Comparison of ENCODE assay signal across 15 mouse cellular contexts in the genomic region with DNA sequence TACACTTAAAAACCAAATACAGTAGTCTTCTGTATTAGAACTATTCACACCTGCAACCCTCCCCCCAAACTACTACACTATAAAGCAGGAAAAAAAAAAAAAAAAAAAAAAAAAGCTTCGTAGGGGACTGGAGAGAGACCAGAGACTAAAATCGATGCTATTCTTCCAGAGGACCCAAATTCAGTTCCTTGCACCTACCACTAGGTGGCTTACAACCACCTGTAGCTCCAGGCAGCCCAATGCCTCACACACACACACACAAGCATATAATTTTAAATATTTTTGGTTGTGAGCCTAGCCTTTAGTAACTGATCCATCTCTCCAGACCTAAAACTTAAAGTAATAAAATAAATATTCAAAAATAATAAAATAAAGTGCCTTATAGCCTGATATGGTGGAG. TPM values are rescaled to one million over a fixed set of nuclear protein-coding genes. Genes with fewer than 3 reads are reported as not detected.
DNase-seq lines count a peak whose midpoint lies in the region; ATAC-seq and TF ChIP-seq lines count a peak whose summit lies in the region.
"Had no signal": no experiment of that assay in that cellular context is flagged by ENCODE, and none has a peak within 500 bp of the region (broad histone marks: within the 10 kb centered on the region; RNA-seq: fewer than 3 reads in every experiment).

No protein-coding gene starts in this region.

- H3K4me1 ChIP-seq in cerebellum, adult 2 months (ENCODE audit: control insufficient read depth, insufficient read depth, low read length) = no peaks in the 10 kb centered on the region
- H3K4me1 ChIP-seq in MEL (ENCODE audit: control insufficient read depth in 1 of 2, insufficient read depth in 2 of 2, low read length in 2 of 2) = no peaks in the 10 kb centered on the region
- H3K4me1 ChIP-seq: forebrain, embryonic 13.5 days; heart, embryonic 12.5 days; lung, embryonic 15.5 days had no signal

- peak; percentile 65 for TF ChIP-seq RAD21 in MEL (IDR thresholded peaks at IDR 0.05; ENCODE audit: low read depth, low read length)

- H3K27ac ChIP-seq in cerebellum, adult 2 months (ENCODE audit: insufficient read depth, low read length) = no peak overlapping the region
- no peak overlapping the region for H3K27ac ChIP-seq in layer of hippocampus, adult 2 months
- no peak overlapping the region for H3K27ac ChIP-seq in MEL (ENCODE audit: control insufficient read depth, low read depth, low read length)
- H3K27ac ChIP-seq: forebrain, embryonic 13.5 days; lung, embryonic 15.5 days had no signal

- no peak for DNase-seq in cerebellum, adult 2 months
- no peak for DNase-seq in cerebellum, postnatal 4 days (ENCODE audit: low spot score in 2 of 2)
- DNase-seq in layer of hippocampus, adult 2 months (ENCODE audit: low spot score in 2 of 2) = no peak
- DNase-seq in layer of hippocampus, postnatal 36 days = no peak
- peak; percentile 65 for DNase-seq in MEL (ENCODE audit: low read depth, low spot score)
- DNase-seq in right cerebral cortex, postnatal 25 days = no peak
- no peak for DNase-seq in right cerebral cortex, adult 2 months (ENCODE audit: low spot score in 2 of 2)
- DNase-seq: cerebellum, adult 9-11 months; thymus, postnatal 4 days had no signal

- no peak for TF ChIP-seq EP300 in MEL (IDR thresholded peaks at IDR 0.05; ENCODE audit: low read depth in 1 of 2, low read length in 2 of 2)

- WGBS in cerebellum, adult 2 months = 14% methylated on average over 2 of the region's 2 CpGs

- TF ChIP-seq CTCF in cerebellum, adult 2 months (IDR thresholded peaks at IDR 0.05; ENCODE audit: borderline replicate concordance, insufficient read depth, low read depth, low read length) = peak; percentile 55; the same call in 1 of the 2 replicates
- TF ChIP-seq CTCF in layer of hippocampus, adult 2 months (conservative IDR thresholded peaks at IDR 0.05) = peak; percentile 76
- peak; percentile 76 to 84 (median 80) for TF ChIP-seq CTCF in MEL (IDR thresholded peaks at IDR 0.05 in 2 of 3, conservative IDR thresholded peaks at IDR 0.05 in 1 of 3; ENCODE audit: control insufficient read depth in 1 of 3, insufficient read depth in 1 of 3, low read depth in 2 of 3, low read length in 3 of 3, poor library complexity in 1 of 3, severe bottlenecking in 1 of 3)

- no peak overlapping the region for H3K4me3 ChIP-seq in cerebellum, adult 2 months (replicated peaks; ENCODE audit: insufficient read depth, low read depth, low read length)
- H3K4me3 ChIP-seq in layer of hippocampus, adult 2 months = no peak overlapping the region
- H3K4me3 ChIP-seq in MEL (ENCODE audit: control insufficient read depth in 1 of 2, insufficient read depth in 1 of 2, low read depth in 2 of 2, low read length in 2 of 2) = no peak overlapping the region
- H3K4me3 ChIP-seq: forebrain, embryonic 13.5 days; heart, embryonic 12.5 days; lung, embryonic 15.5 days had no signal

- no peaks in the 10 kb centered on the region for H3K36me3 ChIP-seq in MEL (ENCODE audit: control insufficient read depth in 1 of 2, insufficient read depth in 2 of 2, low read length in 2 of 2)
- H3K36me3 ChIP-seq: heart, embryonic 12.5 days; lung, embryonic 15.5 days had no signal

- no peaks in the 10 kb centered on the region for H3K27me3 ChIP-seq in cerebellum, adult 2 months (ENCODE audit: control insufficient read depth, insufficient read depth, low read length)
- no peaks in the 10 kb centered on the region for H3K27me3 ChIP-seq in MEL (ENCODE audit: control insufficient read depth in 1 of 2, insufficient read depth in 2 of 2, low read length in 2 of 2)
- H3K27me3 ChIP-seq: forebrain, embryonic 13.5 days; heart, embryonic 12.5 days; lung, embryonic 15.5 days had no signal

- no peak overlapping the region for H3K9ac ChIP-seq in MEL (ENCODE audit: control insufficient read depth, low read depth, low read length, poor library complexity, severe bottlenecking)
- H3K9ac ChIP-seq: forebrain, embryonic 13.5 days; heart, embryonic 12.5 days; lung, embryonic 15.5 days had no signal

- H3K79me2 ChIP-seq in MEL (ENCODE audit: control insufficient read depth, insufficient read depth, low read length, poor library complexity) = no peaks in the 10 kb centered on the region

- ATAC-seq in megakaryocyte progenitor cell, adult 5-6 weeks (replicated peaks; ENCODE audit: poor library complexity) = peak; percentile 68; the same call in 1 of the 2 replicates
- ATAC-seq: forebrain, embryonic 13.5 days; intestine, embryonic 16.5 days had no signal

- TF ChIP-seq POLR2A in cerebellum, adult 2 months (IDR thresholded peaks at IDR 0.05; ENCODE audit: borderline replicate concordance, insufficient read depth, low read length) = no peak
- no peak for TF ChIP-seq POLR2A in MEL (IDR thresholded peaks at IDR 0.05; ENCODE audit: control insufficient read depth in 1 of 2, insufficient read depth in 1 of 2, low read depth in 1 of 2, low read length in 2 of 2, poor library complexity in 1 of 2)

- no peaks in the 10 kb centered on the region for H3K9me3 ChIP-seq in MEL (replicated peaks; ENCODE audit: insufficient read depth, low read length)
- H3K9me3 ChIP-seq: forebrain, embryonic 13.5 days; heart, embryonic 12.5 days; lung, embryonic 15.5 days had no signal

TF ChIP-seq in MEL, 35 proteins besides CTCF, POLR2A, EP300 and RAD21:
- TF ChIP-seq CHD1 (IDR thresholded peaks at IDR 0.05; ENCODE audit: low read depth, low read length) (no peak), MAX (IDR thresholded peaks at IDR 0.05; ENCODE audit: low read length) (no peak), MAFK (IDR thresholded peaks at IDR 0.05; ENCODE audit: borderline replicate concordance, low read depth, low read length) (no peak), ZKSCAN1 (IDR thresholded peaks at IDR 0.05; ENCODE audit: low read depth, low read length) (no peak), KAT2A (conservative IDR thresholded peaks at IDR 0.05; ENCODE audit: low read depth, low read length) (no peak), GABPA (IDR thresholded peaks at IDR 0.05; ENCODE audit: low read depth, low read length) (no peak), MEF2A (IDR thresholded peaks at IDR 0.05; ENCODE audit: extremely low read depth, insufficient replicate concordance, low read depth, low read length, poor library complexity, severe bottlenecking) (no peak), ZC3H11A (IDR thresholded peaks at IDR 0.05; ENCODE audit: low read depth, low read length) (peak; percentile 61), SMC3 (IDR thresholded peaks at IDR 0.05; ENCODE audit: low read depth, low read length) (peak; percentile 87), BHLHE40 (IDR thresholded peaks at IDR 0.05; ENCODE audit: borderline replicate concordance, low read depth, low read length) (no peak), MYC (IDR thresholded peaks at IDR 0.05; ENCODE audit: low read depth, low read length) (no peak)
TF ChIP-seq in MEL: peak in this region for 2.

RNA-seq across cellular contexts. Expression of a gene that starts 32.2 kb away (rescaled TPM):
- polyA plus RNA-seq in cerebellum, adult 2 months (2012; rRNA removed) = 17.5 and 18.9 TPM in 2 replicates
- total RNA-seq in layer of hippocampus, adult 2 months (2021) = 10 to 100 TPM; 15.7 to 18.3 TPM
- total RNA-seq in layer of hippocampus, postnatal 36 days (2021) = 10 to 100 TPM; 19.3 to 19.7 TPM
- total RNA-seq in MEL (2012; rRNA removed) = 217 and 240 TPM in 2 replicates
- polyA plus RNA-seq in MEL (2012; ENCODE audit: insufficient read depth in 1 of 2, insufficient read length in 2 of 2, low read depth in 1 of 2, low replicate concordance in 2 of 2, missing spikeins in 1 of 2) = 100 to 1,000 TPM; 267 to 449 TPM
- 126 and 133 TPM in 2 replicates for total RNA-seq in megakaryocyte progenitor cell, adult 5-6 weeks (2015)
- 147 and 157 TPM in 2 replicates for total RNA-seq in megakaryocyte progenitor cell, adult 5-6 weeks (2017)

RNA-seq across cellular contexts. Expression of a gene that starts 33.2 kb away (rescaled TPM):
- polyA plus RNA-seq in cerebellum, adult 2 months (2012; rRNA removed) = 0.08 TPM in 1 of 2 replicates, not detected in the other
- not detected for total RNA-seq in layer of hippocampus, adult 2 months (2021)
- not detected for total RNA-seq in layer of hippocampus, postnatal 36 days (2021)
- total RNA-seq in MEL (2012; rRNA removed) = not detected in 2 replicates
- not detected for polyA plus RNA-seq in MEL (2012; ENCODE audit: insufficient read depth in 1 of 2, insufficient read length in 2 of 2, low read depth in 1 of 2, low replicate concordance in 2 of 2, missing spikeins in 1 of 2)
- total RNA-seq in megakaryocyte progenitor cell, adult 5-6 weeks (2015) = not detected in 2 replicates
- total RNA-seq in megakaryocyte progenitor cell, adult 5-6 weeks (2017) = not detected in 2 replicates
- polyA plus RNA-seq: forebrain, embryonic 13.5 days; heart, embryonic 12.5 days; intestine, embryonic 16.5 days; lung, embryonic 15.5 days; small intestine, adult 2 months had no signal

Comparison
In these comparisons a context has a peak if more than half of its experiments do, and no peak if none do; other contexts are left out.
1. RNA of a gene that starts 32.2 kb away (total RNA-seq): 217 to 240 TPM in MEL and 126 to 157 TPM in megakaryocyte progenitor cell, adult 5-6 weeks; 19.3 to 19.7 TPM in layer of hippocampus, postnatal 36 days and 15.7 to 18.3 TPM in layer of hippocampus, adult 2 months; every median in the first group is over 4 times any median in the second.
2. Peak in every context shown above with its lines, with median percentiles within 50 percentile points of each other: CTCF ChIP-seq.